Mouse (Mus musculus) cerebellum, adult 18-20 months (tissue): ENCODE measurements around the gene Fzr1.

Source experiments
- DNase-seq, 2 experiments: peaks; one replicate each; pipeline ENCODE4 v3.0.0; 2021

Fzr1 gene

DNA sequence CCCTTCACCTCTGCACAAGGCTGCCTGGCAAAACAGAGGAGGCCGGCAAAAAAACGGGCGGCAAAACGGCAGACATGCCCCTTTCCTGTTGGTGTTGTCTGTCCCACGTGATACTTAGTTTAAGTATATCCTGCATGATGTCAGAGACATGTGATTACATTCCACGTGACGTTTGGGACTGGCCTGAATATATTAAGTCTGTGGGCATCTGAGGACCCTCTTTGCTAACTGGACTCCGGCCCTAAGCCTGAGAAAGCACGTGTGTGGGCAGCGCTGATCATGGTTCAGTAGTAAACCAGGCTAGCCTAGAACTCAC, 22.8 kb upstream of the Fzr1 start:
- DNase-seq: no peak

GRCm38 (mm10) chr10:81400371-81401204, 22.3 kb upstream of the Fzr1 start:
- DNase-seq: peak; percentile 89 to 90

- DNase-seq: no peak
These were observed 21.5 kb upstream of the Fzr1 start for GRCm38 (mm10) chr10:81399798-81400308.

DNA sequence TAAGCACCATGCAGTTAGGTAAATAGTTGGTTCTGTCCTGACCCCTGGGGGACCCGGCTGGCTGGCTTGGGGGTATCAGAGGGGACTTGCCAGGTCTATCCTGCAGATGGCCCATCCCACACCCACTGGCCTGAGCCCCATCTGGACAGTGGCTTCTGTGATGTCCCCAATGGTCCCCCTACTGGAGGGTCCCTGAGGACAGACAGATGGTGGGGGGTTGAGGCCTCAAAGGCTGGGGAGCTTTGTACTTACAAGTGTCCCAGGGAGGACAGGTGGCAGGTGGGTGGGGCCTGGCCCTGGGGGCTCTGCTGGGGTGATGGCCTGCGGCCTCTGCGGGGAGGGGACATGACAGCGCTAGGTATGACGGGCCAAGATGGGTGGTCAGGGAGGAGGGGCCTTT, 21.0 kb upstream of the Fzr1 start:
- no peak for DNase-seq

- DNase-seq: no peak
These were observed 18.4 kb upstream of the Fzr1 start for GRCm38 (mm10) chr10:81396749-81397148.

DNA sequence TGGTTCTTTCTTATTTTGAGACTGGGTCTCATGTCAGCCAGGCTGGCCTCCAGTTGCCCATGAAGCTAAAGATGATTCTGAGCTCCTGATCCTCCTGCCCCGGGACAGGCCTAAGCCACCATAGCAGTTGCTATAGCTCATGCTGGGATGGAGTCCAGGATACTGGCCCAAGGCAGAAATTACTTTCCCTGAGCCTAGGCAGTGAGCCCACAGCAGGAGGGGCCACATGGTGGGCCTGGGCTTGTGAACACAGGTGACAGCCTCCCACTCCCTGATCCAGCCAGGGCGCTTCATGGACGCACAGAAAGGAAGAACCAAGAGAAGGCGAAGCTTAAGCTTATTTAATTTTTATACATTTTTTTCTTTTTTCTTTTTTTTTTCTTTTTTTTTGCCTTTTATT, 17.5 kb upstream of the Fzr1 start:
- DNase-seq: no peak

DNA sequence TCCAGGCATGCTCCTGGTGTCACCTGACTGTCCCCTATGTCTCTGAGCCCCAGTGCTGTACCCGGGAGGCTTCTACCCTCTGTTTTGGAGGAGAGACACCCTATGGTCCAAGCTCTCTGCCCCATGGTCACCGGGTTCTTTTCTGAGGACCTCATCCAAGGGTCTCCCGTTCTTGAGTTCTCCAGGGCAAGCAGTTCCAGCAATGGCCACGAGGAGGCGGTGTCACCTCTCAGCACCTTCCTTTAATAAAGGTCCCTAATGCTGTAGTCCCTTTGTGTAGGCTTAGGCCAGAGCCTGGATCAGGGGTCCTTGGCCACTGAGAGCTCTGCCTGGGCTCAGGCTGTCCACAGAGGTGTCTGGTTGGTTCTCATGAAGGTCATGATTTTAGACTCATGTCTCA, 16.8 kb upstream of the Fzr1 start:
- peak; percentile 67 to 80 for DNase-seq

DNA sequence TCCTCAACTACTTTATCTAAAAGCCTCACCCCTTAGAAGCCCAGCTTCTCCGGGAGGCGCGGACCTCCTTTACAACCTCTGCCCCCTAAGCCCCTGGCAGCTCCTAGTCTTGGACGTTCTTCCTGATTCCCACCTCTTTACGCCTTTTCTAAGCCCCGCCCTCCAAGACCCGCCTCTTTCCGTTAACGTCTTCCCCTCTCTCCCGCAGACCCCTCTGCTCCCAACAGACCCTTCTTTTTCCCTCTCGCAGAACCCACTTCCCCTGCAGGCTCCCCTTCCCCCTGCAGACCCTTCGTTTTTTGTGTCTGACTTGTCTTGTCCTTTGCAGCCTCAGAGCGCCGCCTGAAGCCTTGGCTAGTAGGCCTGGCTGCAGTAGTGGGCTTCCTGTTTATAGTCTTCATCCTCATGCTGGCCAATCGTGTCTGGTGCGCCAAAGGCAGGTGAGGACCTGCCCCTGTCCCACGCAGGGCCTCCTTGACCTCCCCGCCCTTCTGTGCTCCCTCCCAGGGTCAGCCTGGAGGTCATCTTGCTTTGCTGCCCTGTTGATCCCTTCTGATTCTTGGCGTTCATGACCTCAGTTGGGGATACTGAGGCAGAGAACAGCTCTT, 15.2 kb upstream of the Fzr1 start:
- DNase-seq: no peak

GRCm38 (mm10) chr10:81392781-81393185, 14.5 kb upstream of the Fzr1 start, which contains the start of gene Smim24:
Gene Smim24, plus strand, starts transcription at chr10:81393051.
- DNase-seq: no peak

DNA sequence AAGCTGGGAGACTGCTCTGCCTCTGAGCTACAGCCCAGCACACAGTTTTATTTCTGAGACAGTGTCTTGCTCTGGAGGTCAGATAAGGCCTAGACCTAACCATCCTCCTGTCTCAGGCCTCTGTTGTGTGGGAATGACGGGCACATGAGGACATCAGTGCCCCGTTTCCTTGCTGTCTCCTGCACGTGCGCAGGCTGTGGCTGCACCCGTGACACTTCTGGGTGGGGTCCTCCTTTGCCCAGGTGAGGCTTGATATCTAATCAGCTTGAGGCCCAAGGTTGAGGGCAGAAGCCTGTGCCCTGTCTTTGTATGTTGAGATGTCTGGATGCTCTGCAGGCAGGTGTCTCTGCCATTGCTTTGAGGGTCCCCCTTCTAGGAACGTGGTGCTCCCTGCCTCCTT, 14.0 kb upstream of the Fzr1 start:
- DNase-seq: no peak

GRCm38 (mm10) chr10:81390678-81390965, 12.3 kb upstream of the Fzr1 start:
- DNase-seq: no peak

- DNase-seq: peak; percentile 71 to 86
These were observed 11.7 kb upstream of the Fzr1 start for GRCm38 (mm10) chr10:81389801-81390677.

DNA sequence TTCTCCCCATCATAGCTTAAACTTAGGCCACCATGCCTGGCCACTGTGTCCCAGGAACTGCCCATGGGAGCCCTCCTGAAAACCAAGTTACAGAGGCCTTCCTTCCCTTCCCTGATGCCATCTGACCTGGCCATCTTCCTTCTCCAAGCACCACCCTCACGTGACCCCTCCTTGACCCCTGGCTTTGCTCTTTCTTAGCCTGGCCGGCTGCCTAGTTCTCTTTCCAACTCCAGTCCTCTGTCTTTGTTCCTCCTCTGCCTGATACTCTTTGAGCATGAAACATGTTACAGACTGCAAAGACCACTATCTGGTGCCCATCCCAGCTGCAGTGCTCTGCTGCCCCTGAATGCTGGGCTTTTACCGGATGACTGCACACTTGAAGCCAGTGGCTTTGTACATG, 11.1 kb upstream of the Fzr1 start:
- DNase-seq: no peak

GRCm38 (mm10) chr10:81388505-81389055, 10.3 kb upstream of the Fzr1 start, which contains the start of gene Gm48552:
Gene Gm48552, plus strand, starts transcription at chr10:81389005.
- no peak for DNase-seq

DNA sequence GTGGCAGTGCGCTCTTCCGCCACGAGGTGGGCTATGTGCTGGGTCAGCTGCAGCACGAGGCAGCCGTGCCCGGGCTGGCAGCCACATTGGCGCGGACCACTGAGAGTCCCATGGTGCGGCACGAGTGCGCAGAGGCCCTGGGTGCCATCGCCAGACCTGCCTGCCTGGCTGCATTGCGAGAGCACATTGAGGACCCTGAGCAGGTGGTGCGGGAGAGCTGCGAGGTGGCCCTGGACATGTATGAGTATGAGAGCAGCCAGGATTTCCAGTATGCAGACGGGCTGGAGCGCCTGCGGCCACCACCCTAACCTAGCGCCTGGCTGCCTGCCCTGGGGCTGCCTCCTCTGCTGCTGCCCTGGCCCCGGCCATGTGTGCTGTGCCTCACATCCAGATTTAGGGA, 9.4 kb upstream of the Fzr1 start:
- DNase-seq: no peak

GRCm38 (mm10) chr10:81385603-81386306, 7.4 kb upstream of the Fzr1 start:
- no peak for DNase-seq

DNA sequence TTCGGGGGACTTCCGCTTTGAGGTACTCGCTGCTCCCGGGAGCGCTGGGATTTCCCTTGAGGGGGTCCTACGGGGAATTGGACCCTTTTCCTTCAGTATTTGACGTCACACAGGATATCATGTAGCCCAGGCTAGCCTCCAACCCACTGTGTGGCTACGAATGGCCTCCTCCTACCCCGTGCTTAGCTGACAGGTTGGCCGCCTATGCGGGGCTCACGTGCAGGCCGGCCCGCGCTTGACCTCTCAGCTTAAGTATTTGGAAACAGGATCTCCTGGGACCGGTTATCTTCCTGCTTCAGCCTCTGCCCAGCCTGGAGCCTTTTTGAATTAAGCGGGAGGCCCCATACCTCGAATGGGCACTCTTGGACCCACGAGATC, 6.3 kb upstream of the Fzr1 start:
- no peak for DNase-seq

DNA sequence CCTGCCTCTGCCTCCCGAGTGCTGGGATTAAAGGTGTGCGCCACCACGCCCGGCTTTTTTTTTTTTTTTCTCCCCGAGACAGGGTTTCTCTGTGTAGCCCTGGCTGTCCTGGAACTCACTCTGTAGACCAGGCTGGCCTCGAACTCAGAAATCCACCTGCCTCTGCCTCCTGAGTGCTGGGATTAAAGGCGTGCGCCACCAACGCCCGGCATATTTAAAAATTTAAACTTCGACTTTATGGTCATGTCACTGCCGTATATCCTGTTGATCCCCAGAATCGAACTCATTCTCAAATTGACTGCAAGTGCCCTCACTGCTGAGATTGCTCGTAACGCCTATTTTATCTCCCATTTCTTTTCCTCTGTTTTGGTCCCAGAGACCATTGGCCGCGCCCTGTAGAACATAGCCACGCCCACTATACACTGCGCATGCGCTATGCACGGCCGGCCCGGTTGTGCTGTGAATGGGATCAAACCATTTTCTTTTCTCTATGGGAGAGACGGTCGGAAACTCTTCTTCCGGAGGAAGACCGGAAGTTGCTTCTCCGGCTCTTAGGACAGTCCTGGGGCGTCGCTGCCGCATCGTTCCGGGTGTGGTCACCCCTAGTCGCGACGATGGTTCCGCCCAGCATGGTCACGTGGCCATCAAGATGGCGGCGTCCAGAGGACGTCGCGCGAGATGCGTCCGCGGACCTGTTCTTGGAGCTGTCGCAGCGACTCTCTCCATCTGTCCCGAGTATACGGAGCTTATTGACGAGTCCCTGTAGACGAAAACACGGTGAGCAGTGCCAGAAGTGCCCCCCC, 5.7 kb upstream of the Fzr1 start, which contains the start of the genes Dohh and Gm48551:
Gene Dohh (plus strand): TSS at position 627 of the 803 bp plus-strand sequence.
Gene Gm48551 (plus strand): TSS at position 665 of the 803 bp plus-strand sequence.
- peak; percentile 99 to 100 for DNase-seq

GRCm38 (mm10) chr10:81382039-81382438, 3.7 kb upstream of the Fzr1 start:
- no peak for DNase-seq

- no peak for DNase-seq
These were observed 1.6 kb upstream of the Fzr1 start for GRCm38 (mm10) chr10:81379809-81380378.

DNA sequence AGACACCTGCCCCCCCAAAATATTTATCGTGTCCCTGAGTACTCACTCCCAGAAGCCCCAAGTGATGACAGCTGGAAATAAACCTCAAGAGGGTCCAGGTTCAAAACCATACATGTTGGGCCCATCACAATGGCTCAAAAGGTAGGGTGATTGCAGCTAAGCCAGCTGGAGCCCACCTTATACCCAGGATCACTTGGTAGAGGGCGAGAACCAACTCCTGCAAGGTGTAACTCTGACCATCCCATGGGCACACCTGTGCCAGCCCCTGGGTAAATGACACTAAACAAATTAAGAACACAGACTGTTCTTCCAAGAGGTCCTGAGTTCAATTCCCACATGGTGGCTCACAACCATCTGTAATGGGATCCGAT, 852 bp upstream of the Fzr1 start:
- DNase-seq: no peak
